Mouse (Mus musculus): ENCODE data around the gene Myh7b. TPM values are rescaled to one million over a fixed set of nuclear protein-coding genes. Genes with fewer than 3 reads are reported as not detected.

The Myh7b gene
- 1 to 10 TPM in 1 of 2 experiments, under 1 TPM in 1; 0.13 to 1.1 TPM for polyA plus RNA-seq (2017; shearing (Covaris generic))

GRCm38 (mm10) chr2:155610978-155611377 lies at the start of gene Myh7b:
Gene Myh7b (plus strand): TSS chr2:155611212.

GRCm38 (mm10) chr2:155592137-155592853 lies 18.7 kb upstream of the Myh7b start, which contains the start of gene Gss:
Gene Gss (minus strand): TSS chr2:155592810.

Other genes starting within 250 kb of the Myh7b start
- 1 to 10 TPM; 4.1 to 6.1 TPM for gene Trp53inp2, start 230.2 kb upstream of the Myh7b start, polyA plus RNA-seq (2017; shearing (Covaris generic))
- gene Ncoa6, start 137.3 kb upstream of the Myh7b start, polyA plus RNA-seq (2017; shearing (Covaris generic)): 10 to 100 TPM; 21.2 to 26.7 TPM
- 100 to 1,000 TPM in 1 of 2 experiments, 10 to 100 TPM in 1; 45.2 to 113 TPM for gene Acss2, start 93.3 kb upstream of the Myh7b start, polyA plus RNA-seq (2017; shearing (Covaris generic))
- gene Ggt7, start 93.0 kb upstream of the Myh7b start, polyA plus RNA-seq (2017; shearing (Covaris generic)): 10 to 100 TPM in 1 of 2 experiments, 1 to 10 TPM in 1; 5.3 to 15.9 TPM
- 10 to 100 TPM; 11.9 to 16.4 TPM for gene Gss, start 18.4 kb upstream of the Myh7b start, polyA plus RNA-seq (2017; shearing (Covaris generic))
- 100 to 1,000 TPM; 213 to 244 TPM for gene Trpc4ap, start 81.2 kb downstream of the Myh7b start, polyA plus RNA-seq (2017; shearing (Covaris generic))
- 10 to 100 TPM; 66.8 to 69.6 TPM for gene Edem2, start 118.3 kb downstream of the Myh7b start, polyA plus RNA-seq (2017; shearing (Covaris generic))
- gene Gm17581, start 124.7 kb downstream of the Myh7b start, polyA plus RNA-seq (2017; shearing (Covaris generic)): not detected
- gene Procr, start 139.9 kb downstream of the Myh7b start, polyA plus RNA-seq (2017; shearing (Covaris generic)): under 1 TPM; 0.10 to 0.64 TPM
- under 1 TPM; 0.31 to 0.62 TPM for gene Mmp24, start 164.1 kb downstream of the Myh7b start, polyA plus RNA-seq (2017; shearing (Covaris generic))
- gene BC029722, start 208.2 kb downstream of the Myh7b start, polyA plus RNA-seq (2017; shearing (Covaris generic)): 10 to 100 TPM; 53.4 to 57.3 TPM
- gene Eif6, start 215.7 kb downstream of the Myh7b start, polyA plus RNA-seq (2017; shearing (Covaris generic)): 100 to 1,000 TPM; 181 to 215 TPM
- under 1 TPM in 1 of 2 experiments, not detected in 1; 0.04 TPM for gene Fam83c, start 223.6 kb downstream of the Myh7b start, polyA plus RNA-seq (2017; shearing (Covaris generic))